Mouse (Mus musculus) heart, embryonic 13.5 days (tissue): ENCODE measurements at regions not wholly inside any gene's neighbourhood (a gene's known extent, or its start where the extent isn't known, plus 50 kb on each side); places are given as distances from the start of the nearest gene placed in this dataset.
"Not testable (repeated sequence)": the region's sequence is repeated elsewhere in the genome, so short reads cannot be mapped to it uniquely, and the experiment has no call there.

Experiments
- ATAC-seq: fragments of 200-750 bp; cut with Nextera tagmentation; 2 replicates; pipeline ENCODE4 v1.8.0; 2017; ENCODE audit warnings: moderate TSS enrichment; ENCODE audit not compliant: insufficient number of reproducible peaks, low FRiP score, low TSS enrichment; ENCODE audit errors: extremely low read depth
- H3K27ac ChIP-seq: fragments of 300-500 bp; sonication (generic); replicated peaks from 2 replicates; pipeline ENCODE4 v1.5.1; 2015; ENCODE audit warnings: moderate library complexity, mild to moderate bottlenecking, inconsistent platforms
- H3K27me3 ChIP-seq: fragments of 300-500 bp; sonication (generic); replicated peaks from 2 replicates; pipeline ENCODE4 v1.6.1; 2015; ENCODE audit warnings: mild to moderate bottlenecking, inconsistent platforms
- H3K36me3 ChIP-seq: fragments of 300-500 bp; sonication (generic); 2 replicates; pipeline ENCODE4 v1.6.1; 2015; ENCODE audit warnings: mild to moderate bottlenecking, inconsistent platforms
- H3K4me1 ChIP-seq: fragments of 300-500 bp; sonication (generic); 2 replicates; pipeline ENCODE4 v1.6.1; 2015; ENCODE audit warnings: inconsistent platforms
- H3K4me2 ChIP-seq: fragments of 300-500 bp; sonication (generic); 2 replicates; pipeline ENCODE4 v1.6.1; 2015; ENCODE audit warnings: inconsistent platforms, mild to moderate bottlenecking, moderate library complexity
- H3K4me3 ChIP-seq: fragments of 300-500 bp; sonication (generic); 2 replicates; pipeline ENCODE4 v1.5.1; 2015; ENCODE audit warnings: moderate library complexity, mild to moderate bottlenecking, inconsistent platforms
- H3K9ac ChIP-seq: fragments of 300-500 bp; sonication (generic); 2 replicates; pipeline ENCODE4 v1.6.1; 2015; ENCODE audit warnings: inconsistent platforms, mild to moderate bottlenecking, moderate library complexity
- H3K9me3 ChIP-seq: fragments of 300-500 bp; sonication (generic); 2 replicates; pipeline ENCODE4 v1.6.1; 2016; ENCODE audit warnings: inconsistent platforms
- WGBS: fragments of 180-500 bp; shearing (Covaris S2); methylation state at CpG from one replicate; pipeline ENCODE4 v1.1.7; 2015; ENCODE audit warnings: mixed read lengths; 5-methylcytosine and 5-hydroxymethylcytosine counted together

DNA sequence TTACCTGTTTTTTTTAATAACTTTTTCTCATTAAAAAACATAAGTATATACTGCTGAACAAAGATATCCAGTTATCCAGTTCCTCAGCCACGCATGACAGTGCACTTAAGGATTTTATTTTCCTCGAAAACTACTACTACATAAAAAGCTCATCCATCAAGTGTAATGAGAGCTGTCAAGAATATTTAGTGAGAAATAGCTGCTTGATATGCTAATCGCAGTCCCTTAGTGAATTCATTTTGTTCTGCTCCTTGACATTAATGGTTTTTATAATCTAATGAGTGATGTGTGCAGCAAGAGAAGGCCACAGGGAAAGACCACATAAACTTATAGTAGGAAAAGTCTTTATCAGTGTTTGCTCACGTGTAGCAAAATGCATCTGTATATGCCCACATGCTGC lies 754.0 kb upstream of the Slc39a10 start:
- Histone ChIP-seq H3K9ac (no peak overlapping the region), H3K27ac (no peak overlapping the region), H3K27me3 (no peaks in the 10 kb centered on the region), H3K4me1 (no peaks in the 10 kb centered on the region), H3K4me2 (no peak overlapping the region), H3K4me3 (no peak overlapping the region), H3K36me3 (no peaks in the 10 kb centered on the region), H3K9me3 (no peaks in the 10 kb centered on the region)
- no peak for ATAC-seq
- 69% methylated on average over 4 of the region's 4 CpGs for WGBS

- no peak for ATAC-seq
- Histone ChIP-seq H3K27me3 (no peaks in the 10 kb centered on the region), H3K27ac (no peak overlapping the region), H3K36me3 (no peaks in the 10 kb centered on the region), H3K9me3 (no peaks in the 10 kb centered on the region), H3K9ac (no peak overlapping the region), H3K4me1 (peaks cover 11% of the 10 kb centered on the region; the same call in 1 of the 2 replicates), H3K4me2 (no peak overlapping the region), H3K4me3 (no peak overlapping the region)
- WGBS = 73% methylated on average over 4 of the region's 4 CpGs
These were observed 713.9 kb upstream of the Slc39a10 start for GRCm38 (mm10) chr1:47606597-47606996.

DNA sequence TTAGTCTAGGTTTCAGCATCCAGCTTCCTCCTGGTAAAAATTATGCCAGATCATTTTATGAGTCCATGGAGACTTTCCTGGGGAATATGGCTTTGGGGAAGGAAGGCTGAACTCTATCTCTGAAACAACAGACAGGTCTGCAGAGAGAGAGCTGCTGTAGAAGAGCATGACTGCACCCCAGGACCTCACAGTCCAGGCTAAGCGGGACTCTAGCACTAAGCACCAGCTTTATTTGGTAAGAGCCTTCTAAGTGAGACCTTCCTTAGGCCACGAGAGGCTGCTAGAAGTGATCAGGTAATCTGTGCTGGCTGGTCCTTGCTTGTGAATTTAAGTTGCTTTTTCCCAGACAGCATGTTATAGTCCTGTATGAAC lies 711.3 kb upstream of the Slc39a10 start:
- no peak for ATAC-seq
- Histone ChIP-seq H3K9me3 (no peaks in the 10 kb centered on the region), H3K36me3 (no peaks in the 10 kb centered on the region), H3K27me3 (no peaks in the 10 kb centered on the region), H3K4me2 (no peak overlapping the region), H3K9ac (no peak overlapping the region), H3K4me3 (no peak overlapping the region), H3K27ac (no peak overlapping the region), H3K4me1 (peaks cover 11% of the 10 kb centered on the region; the same call in 1 of the 2 replicates)
- WGBS = 30% methylated on average over 2 of the region's 2 CpGs

GRCm38 (mm10) chr1:47603294-47603988 lies 710.8 kb upstream of the Slc39a10 start:
- Histone ChIP-seq H3K9me3 (no peaks in the 10 kb centered on the region), H3K4me1 (peaks cover 11% of the 10 kb centered on the region; the same call in 1 of the 2 replicates), H3K4me2 (no peak overlapping the region), H3K36me3 (no peaks in the 10 kb centered on the region), H3K27me3 (no peaks in the 10 kb centered on the region), H3K4me3 (no peak overlapping the region), H3K9ac (no peak overlapping the region), H3K27ac (no peak overlapping the region)
- no peak for ATAC-seq
- 25% methylated on average over 3 of the region's 3 CpGs for WGBS

GRCm38 (mm10) chr1:47593641-47594040 lies 701.0 kb upstream of the Slc39a10 start:
- not testable (repeated sequence) for H3K36me3 ChIP-seq, H3K4me3 ChIP-seq, H3K9me3 ChIP-seq, H3K27ac ChIP-seq, H3K4me1 ChIP-seq, H3K9ac ChIP-seq, H3K27me3 ChIP-seq, ATAC-seq, H3K4me2 ChIP-seq
- 56% methylated on average over 1 of the region's 4 CpGs for WGBS

DNA sequence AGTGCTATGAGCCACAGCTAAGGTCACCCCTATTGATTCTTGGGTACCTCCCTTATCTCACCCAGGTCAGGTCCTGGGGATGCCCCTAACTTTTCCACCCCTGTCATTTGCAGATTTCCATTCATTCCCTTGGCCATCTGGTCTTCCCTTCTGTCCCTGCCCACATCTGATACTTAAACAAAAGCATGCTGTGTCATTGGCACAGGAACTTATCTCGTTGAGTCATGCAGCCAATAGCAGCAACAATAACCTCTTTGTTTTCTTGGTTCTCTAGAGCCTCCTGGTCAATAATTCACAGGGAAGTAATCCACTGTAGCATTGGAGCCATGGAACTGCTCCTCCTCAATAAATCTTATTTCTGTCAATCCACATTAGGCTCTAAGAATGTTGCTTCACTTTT lies 653.0 kb upstream of the Slc39a10 start:
- WGBS = 59% methylated on average over 1 of the region's 1 CpGs
- no peak for ATAC-seq

GRCm38 (mm10) chr1:47511426-47511825 lies 618.8 kb upstream of the Slc39a10 start:
- 74% methylated on average over 5 of the region's 5 CpGs for WGBS
- Histone ChIP-seq H3K27me3 (no peaks in the 10 kb centered on the region), H3K27ac (no peak overlapping the region), H3K9ac (no peak overlapping the region), H3K9me3 (no peaks in the 10 kb centered on the region), H3K4me1 (no peaks in the 10 kb centered on the region), H3K4me2 (no peak overlapping the region), H3K36me3 (no peaks in the 10 kb centered on the region), H3K4me3 (no peak overlapping the region)
- ATAC-seq = no peak

More for the DNA sequence above, 653.0 kb upstream of the Slc39a10 start:
- no peaks in the 10 kb centered on the region for H3K36me3 ChIP-seq
- H3K27me3 ChIP-seq = no peaks in the 10 kb centered on the region
- no peaks in the 10 kb centered on the region for H3K9me3 ChIP-seq
- no peak overlapping the region for H3K9ac ChIP-seq
- H3K4me3 ChIP-seq = no peak overlapping the region
- H3K4me1 ChIP-seq = no peaks in the 10 kb centered on the region
- H3K27ac ChIP-seq = no peak overlapping the region
- H3K4me2 ChIP-seq = no peak overlapping the region

DNA sequence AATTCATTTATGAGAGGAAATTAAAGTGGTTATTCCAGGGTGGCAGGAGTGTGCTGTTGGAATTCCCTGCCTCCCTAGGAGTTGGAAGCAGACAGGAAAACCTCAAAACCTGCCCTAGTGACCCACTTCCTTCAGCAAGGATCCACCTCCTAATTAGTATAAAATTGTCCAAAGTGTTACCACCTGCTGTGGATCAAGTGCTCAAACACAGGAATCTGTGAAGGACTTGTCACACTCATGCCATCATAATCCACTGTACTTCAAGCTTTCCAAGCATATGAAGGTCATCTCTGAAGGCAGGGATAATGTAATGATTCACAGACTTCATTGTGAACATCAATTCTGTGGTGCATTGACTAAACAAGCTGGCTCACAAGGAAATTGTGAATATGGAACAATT lies 615.1 kb upstream of the Slc39a10 start:
- Histone ChIP-seq H3K27me3 (no peaks in the 10 kb centered on the region), H3K27ac (no peak overlapping the region), H3K4me1 (no peaks in the 10 kb centered on the region), H3K9ac (no peak overlapping the region), H3K9me3 (no peaks in the 10 kb centered on the region), H3K4me2 (no peak overlapping the region), H3K36me3 (no peaks in the 10 kb centered on the region), H3K4me3 (no peak overlapping the region)
- no peak for ATAC-seq

DNA sequence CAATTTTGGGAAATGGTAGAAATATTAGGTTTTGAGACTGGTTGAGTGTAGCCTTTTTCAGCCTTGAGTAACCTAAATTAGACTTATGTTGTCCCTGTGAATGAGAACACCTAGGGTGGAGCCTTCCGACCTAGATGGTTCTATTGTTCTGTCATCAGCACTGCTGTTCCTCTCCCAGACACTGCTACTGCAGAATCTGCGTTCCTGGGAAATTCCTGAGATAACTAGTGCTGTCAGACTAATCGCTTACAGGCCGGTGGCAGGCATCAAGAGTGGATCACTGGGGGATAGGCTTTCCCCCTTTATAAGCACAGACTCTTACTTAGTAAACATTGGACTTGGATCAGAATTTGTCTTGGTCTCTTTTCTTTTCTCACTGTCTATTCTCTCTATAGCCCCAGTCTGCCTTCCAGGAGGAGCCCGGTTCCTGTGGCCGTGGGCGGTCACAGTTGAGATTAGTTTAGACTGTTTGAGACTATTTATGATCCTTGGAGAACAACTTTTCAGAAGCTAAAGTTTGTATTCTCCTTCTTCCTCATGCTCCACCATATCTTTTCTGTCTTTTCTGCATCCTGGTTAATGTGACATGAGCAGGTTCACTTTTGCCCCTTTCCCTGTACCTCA lies 596.0 kb upstream of the Slc39a10 start:
- WGBS = 25% methylated on average over 7 of the region's 7 CpGs
- no peak overlapping the region for H3K9ac ChIP-seq
- no peak for ATAC-seq
- H3K27ac ChIP-seq = 0 out of 2 replicates have a peak overlapping the region, but pooled peaks have one; percentile 9
- H3K36me3 ChIP-seq = no peaks in the 10 kb centered on the region
- peaks cover 10% of the 10 kb centered on the region for H3K4me1 ChIP-seq
- H3K9me3 ChIP-seq = no peaks in the 10 kb centered on the region
- H3K27me3 ChIP-seq = no peaks in the 10 kb centered on the region
- H3K4me3 ChIP-seq = no peak overlapping the region
- no peak overlapping the region for H3K4me2 ChIP-seq

- H3K9ac ChIP-seq = no peak overlapping the region
- no peak overlapping the region for H3K4me2 ChIP-seq
- no peak for ATAC-seq
- no peaks in the 10 kb centered on the region for H3K36me3 ChIP-seq
- H3K4me3 ChIP-seq = no peak overlapping the region
- no peak overlapping the region for H3K27ac ChIP-seq
- peaks cover 10% of the 10 kb centered on the region for H3K4me1 ChIP-seq
- H3K27me3 ChIP-seq = no peaks in the 10 kb centered on the region
- no peaks in the 10 kb centered on the region for H3K9me3 ChIP-seq
These were observed 593.4 kb upstream of the Slc39a10 start for GRCm38 (mm10) chr1:47486087-47486486.

DNA sequence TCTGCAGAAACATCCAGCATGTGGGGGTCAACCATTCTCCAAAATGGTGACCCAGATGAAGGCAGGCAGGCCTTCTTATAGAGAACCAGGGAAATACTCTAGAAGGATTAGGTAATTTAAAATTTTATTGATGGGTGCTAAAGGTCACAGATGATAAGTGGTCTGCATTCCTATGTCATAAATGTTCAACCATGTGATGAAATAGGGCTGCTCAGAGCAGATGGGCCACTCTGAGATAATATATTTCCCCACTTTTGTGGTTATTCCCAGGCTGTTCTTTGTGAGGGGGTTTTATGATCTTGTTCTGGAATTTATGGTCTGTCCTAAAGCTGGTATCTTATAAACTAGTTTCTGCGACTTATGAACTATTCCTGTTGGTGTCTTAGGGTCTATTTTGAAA lies 586.4 kb upstream of the Slc39a10 start:
- WGBS = 70% methylated on average over 1 of the region's 1 CpGs
- no peak overlapping the region for H3K4me3 ChIP-seq
- ATAC-seq = no peak

More for the DNA sequence above, 586.4 kb upstream of the Slc39a10 start:
- no peaks in the 10 kb centered on the region for H3K36me3 ChIP-seq
- no peaks in the 10 kb centered on the region for H3K27me3 ChIP-seq
- H3K4me2 ChIP-seq = no peak overlapping the region
- no peak overlapping the region for H3K27ac ChIP-seq
- no peaks in the 10 kb centered on the region for H3K9me3 ChIP-seq
- H3K4me1 ChIP-seq = no peaks in the 10 kb centered on the region
- no peak overlapping the region for H3K9ac ChIP-seq
